Mouse (Mus musculus): ENCODE data around the gene Ttf2.

The Ttf2 gene

GRCm38 (mm10) chr3:100973906-100974305 is 4.4 kb upstream of the Ttf2 start:
- DNase-seq = peak in 1 of 2 experiments; percentile 52

GRCm38 (mm10) chr3:100963849-100964542 is 5.5 kb downstream of the Ttf2 start:
- peak; percentile 30 to 64 for DNase-seq

GRCm38 (mm10) chr3:100961501-100961900 is 8.0 kb downstream of the Ttf2 start:
- no peak for DNase-seq

- DNase-seq = no peak
Measured at GRCm38 (mm10) chr3:100961007-100961406, 8.5 kb downstream of the Ttf2 start.

GRCm38 (mm10) chr3:100954616-100955015 is 14.8 kb downstream of the Ttf2 start:
- DNase-seq = no peak

GRCm38 (mm10) chr3:100951531-100951930 is 17.9 kb downstream of the Ttf2 start:
- no peak for DNase-seq

GRCm38 (mm10) chr3:100947286-100947685 is 22.2 kb downstream of the Ttf2 start:
- DNase-seq = no peak

- peak in 1 of 2 experiments; percentile 11 for DNase-seq
Measured at GRCm38 (mm10) chr3:100940496-100941037, 28.9 kb downstream of the Ttf2 start.

GRCm38 (mm10) chr3:100938211-100938610 is 31.3 kb downstream of the Ttf2 start:
- DNase-seq = no peak

- no peak for DNase-seq
Measured at GRCm38 (mm10) chr3:100936201-100936600, 33.3 kb downstream of the Ttf2 start.

- no peak for DNase-seq
Measured at GRCm38 (mm10) chr3:100935521-100935920, 33.9 kb downstream of the Ttf2 start.

GRCm38 (mm10) chr3:100932077-100932944 is 37.2 kb downstream of the Ttf2 start:
- peak in 1 of 2 experiments; percentile 55 for DNase-seq

GRCm38 (mm10) chr3:100931332-100932076 is 38.0 kb downstream of the Ttf2 start:
- no peak for DNase-seq

- no peak for DNase-seq
Measured at GRCm38 (mm10) chr3:100925176-100925575, 44.3 kb downstream of the Ttf2 start.

GRCm38 (mm10) chr3:100924065-100924732 is 45.3 kb downstream of the Ttf2 start:
- no peak for DNase-seq

GRCm38 (mm10) chr3:100922506-100923375 is 46.7 kb downstream of the Ttf2 start:
- DNase-seq = no peak

GRCm38 (mm10) chr3:100921825-100922505 is 47.5 kb downstream of the Ttf2 start, which contains the start of gene Trim45:
Trim45 (plus strand) TSS chr3:100922202.
- DNase-seq = peak; percentile 98 to 100

- DNase-seq = no peak
Measured at GRCm38 (mm10) chr3:100920611-100921140, 48.8 kb downstream of the Ttf2 start.

- peak; percentile 23 to 45 for DNase-seq
Measured at GRCm38 (mm10) chr3:100916844-100917243, 52.6 kb downstream of the Ttf2 start.

- DNase-seq = no peak
Measured at GRCm38 (mm10) chr3:100911498-100912213, 57.8 kb downstream of the Ttf2 start.

Data from kidney, postnatal 36 days (tissue).